ENCODE assay signal across 10 mouse cellular contexts in genomic region chr5:35389441-35389840, GRCm38 (mm10). TPM values are rescaled to one million over a fixed set of nuclear protein-coding genes. Genes with fewer than 3 reads are reported as not detected.
DNase-seq lines count a peak whose midpoint lies in the region; ATAC-seq lines count a peak whose summit lies in the region.
"Had no signal": no experiment of that assay in that cellular context is flagged by ENCODE, and none has a peak within 500 bp of the region (broad histone marks: within the 10 kb centered on the region; RNA-seq: fewer than 3 reads in every experiment).

No protein-coding gene starts in this region.

- peak overlapping the region; percentile 65; the same call in 1 of the 2 replicates for H3K27ac ChIP-seq in forebrain, embryonic 10.5 days
- no peak overlapping the region for H3K27ac ChIP-seq in forebrain, embryonic 16.5 days (ENCODE audit: low read length)
- H3K27ac ChIP-seq in lung, embryonic 15.5 days = no peak overlapping the region
- H3K27ac ChIP-seq in limb, embryonic 12.5 days = no peak overlapping the region
- H3K27ac ChIP-seq in stomach, embryonic 14.5 days (ENCODE audit: low read length) = no peak overlapping the region

- no peak for DNase-seq in forebrain, embryonic 10.5 days (ENCODE audit: extremely low spot score, low spot score)
- no peak for DNase-seq in lung, postnatal 10 days
- no peak for DNase-seq in adrenal gland, postnatal 25 days
- no peak for DNase-seq in liver
- DNase-seq: cerebellum, postnatal 14 days; kidney, adult 11 months had no signal

- WGBS in forebrain, embryonic 10.5 days = 2% methylated on average over 11 of the region's 11 CpGs
- WGBS in forebrain, embryonic 16.5 days = 3% methylated on average over 11 of the region's 11 CpGs
- 6% methylated on average over 11 of the region's 11 CpGs for WGBS in lung, embryonic 15.5 days
- 1% methylated on average over 11 of the region's 11 CpGs for WGBS in limb, embryonic 12.5 days
- WGBS in stomach, embryonic 14.5 days = 6% methylated on average over 11 of the region's 11 CpGs

- no peak overlapping the region; the same call in 1 of the 2 replicates for H3K4me2 ChIP-seq in forebrain, embryonic 16.5 days (ENCODE audit: low read length)
- peak overlapping the region; percentile 86 for H3K4me2 ChIP-seq in lung, embryonic 15.5 days
- peak overlapping the region; percentile 68; the same call in 1 of the 2 replicates for H3K4me2 ChIP-seq in limb, embryonic 12.5 days
- H3K4me2 ChIP-seq in stomach, embryonic 14.5 days (replicated peaks; ENCODE audit: low read depth, low read length) = peak overlapping the region; percentile 58; the same call in 1 of the 2 replicates

- H3K9ac ChIP-seq in forebrain, embryonic 16.5 days (replicated peaks; ENCODE audit: low read depth, low read length) = no peak overlapping the region
- H3K9ac ChIP-seq in lung, embryonic 15.5 days = no peak overlapping the region
- 0 out of 2 replicates have a peak overlapping the region, but pooled peaks have one; percentile 42 for H3K9ac ChIP-seq in limb, embryonic 12.5 days (replicated peaks)
- no peak overlapping the region for H3K9ac ChIP-seq in stomach, embryonic 14.5 days (replicated peaks; ENCODE audit: low read depth, low read length)

- ATAC-seq in forebrain, embryonic 16.5 days = no peak
- ATAC-seq in lung, embryonic 15.5 days (ENCODE audit: borderline replicate concordance, extremely low read depth, low FRiP score, low TSS enrichment) = no peak
- ATAC-seq in limb, embryonic 12.5 days (ENCODE audit: insufficient number of reproducible peaks, insufficient read depth, low FRiP score, low TSS enrichment, low read depth) = no peak
- no peak for ATAC-seq in stomach, embryonic 14.5 days (ENCODE audit: insufficient number of reproducible peaks, insufficient read depth, low FRiP score, low read depth)

- no peaks in the 10 kb centered on the region for H3K36me3 ChIP-seq in forebrain, embryonic 10.5 days (replicated peaks)
- no peaks in the 10 kb centered on the region for H3K36me3 ChIP-seq in forebrain, embryonic 16.5 days (ENCODE audit: control insufficient read depth, insufficient read depth)
- H3K36me3 ChIP-seq in lung, embryonic 15.5 days = no peaks in the 10 kb centered on the region
- H3K36me3 ChIP-seq in limb, embryonic 12.5 days = no peaks in the 10 kb centered on the region
- no peaks in the 10 kb centered on the region for H3K36me3 ChIP-seq in stomach, embryonic 14.5 days (ENCODE audit: control insufficient read depth, insufficient read depth, low read length)

- peaks cover 100% of the 10 kb centered on the region for H3K27me3 ChIP-seq in forebrain, embryonic 10.5 days (ENCODE audit: poor library complexity, severe bottlenecking)
- peaks cover 96% of the 10 kb centered on the region for H3K27me3 ChIP-seq in forebrain, embryonic 16.5 days (replicated peaks; ENCODE audit: control insufficient read depth, insufficient read depth, low read length)
- H3K27me3 ChIP-seq in lung, embryonic 15.5 days = peaks cover 100% of the 10 kb centered on the region
- peaks cover 100% of the 10 kb centered on the region for H3K27me3 ChIP-seq in limb, embryonic 12.5 days
- H3K27me3 ChIP-seq in stomach, embryonic 14.5 days (ENCODE audit: control insufficient read depth, insufficient read depth, low read length) = peaks cover 95% of the 10 kb centered on the region

- peak overlapping the region; percentile 67 for H3K4me3 ChIP-seq in forebrain, embryonic 10.5 days
- no peak overlapping the region for H3K4me3 ChIP-seq in forebrain, embryonic 16.5 days (replicated peaks; ENCODE audit: low read length)
- H3K4me3 ChIP-seq in lung, embryonic 15.5 days = peak overlapping the region; percentile 49
- peak overlapping the region; percentile 52 for H3K4me3 ChIP-seq in limb, embryonic 12.5 days (replicated peaks)
- H3K4me3 ChIP-seq in stomach, embryonic 14.5 days (ENCODE audit: low read depth, low read length) = peak overlapping the region; percentile 43

- peaks cover 34% of the 10 kb centered on the region for H3K4me1 ChIP-seq in forebrain, embryonic 10.5 days
- peaks cover 24% of the 10 kb centered on the region for H3K4me1 ChIP-seq in forebrain, embryonic 16.5 days (replicated peaks; ENCODE audit: control insufficient read depth, insufficient read depth, low read length)
- peaks cover 24% of the 10 kb centered on the region for H3K4me1 ChIP-seq in lung, embryonic 15.5 days
- H3K4me1 ChIP-seq in limb, embryonic 12.5 days (replicated peaks) = peaks cover 20% of the 10 kb centered on the region
- H3K4me1 ChIP-seq in stomach, embryonic 14.5 days (ENCODE audit: control insufficient read depth, insufficient read depth, low read length) = 0 out of 2 replicates have a peak, but pooled peaks cover 12% of the 10 kb centered on the region

- no peaks in the 10 kb centered on the region for H3K9me3 ChIP-seq in forebrain, embryonic 10.5 days
- peaks cover 3% of the 10 kb centered on the region for H3K9me3 ChIP-seq in forebrain, embryonic 16.5 days (ENCODE audit: control insufficient read depth, low read length)
- no peaks in the 10 kb centered on the region for H3K9me3 ChIP-seq in lung, embryonic 15.5 days
- H3K9me3 ChIP-seq in limb, embryonic 12.5 days = 0 out of 2 replicates have a peak, but pooled peaks cover 5% of the 10 kb centered on the region
- H3K9me3 ChIP-seq in stomach, embryonic 14.5 days (ENCODE audit: control insufficient read depth, low read depth, low read length) = no peaks in the 10 kb centered on the region

RNA-seq across cellular contexts. Expression of gene Hmx1, which starts 0.5 kb away (rescaled TPM):
- polyA plus RNA-seq in forebrain, embryonic 10.5 days (2016; fragmentation: Nextera tagmentation; extraction: Ambion mirVana) = 0.38 and 0.69 TPM in 2 replicates
- not detected in 2 replicates for polyA plus RNA-seq in forebrain, embryonic 16.5 days (2015; fragmentation: Nextera tagmentation; extraction: Ambion mirVana)
- 0.10 and 0.27 TPM in 2 replicates for polyA plus RNA-seq in lung, embryonic 15.5 days (2015; fragmentation: Nextera tagmentation; extraction: Ambion mirVana)
- polyA plus RNA-seq in limb, embryonic 12.5 days (2016; fragmentation: Nextera tagmentation; extraction: Ambion mirVana) = 0.60 and 0.75 TPM in 2 replicates
- polyA plus RNA-seq in stomach, embryonic 14.5 days (2014; fragmentation: Nextera tagmentation; extraction: Ambion mirVana) = not detected in 2 replicates
- not detected in 2 replicates for total RNA-seq in adrenal gland, postnatal 25 days (2021)
